Mouse (Mus musculus) cerebellum, adult (tissue): ENCODE data around the gene Ghsr.
"Not testable (repeated sequence)": the region's sequence is repeated elsewhere in the genome, so short reads cannot be mapped to it uniquely, and the experiment has no call there.

ENCODE experiments used
- ATAC-seq: cut with Nextera tagmentation; 2 replicates; pipeline ENCODE4 v1.9.2; 2017; ENCODE audit warnings: mild to moderate bottlenecking, moderate library complexity, mixed read lengths; ENCODE audit not compliant: insufficient number of reproducible peaks, low FRiP score, low TSS enrichment

Ghsr gene

GRCm38 (mm10) chr3:27371276-27371621 is at the start of gene Ghsr:
Ghsr (plus strand) TSS chr3:27371351.
- ATAC-seq, result no peak

- ATAC-seq, result no peak
Measured at GRCm38 (mm10) chr3:27322591-27322990, 48.6 kb upstream of the Ghsr start.

GRCm38 (mm10) chr3:27323551-27323950 is 47.6 kb upstream of the Ghsr start:
- ATAC-seq, result no peak

GRCm38 (mm10) chr3:27326633-27327191 is 44.4 kb upstream of the Ghsr start:
- no peak for ATAC-seq

DNA sequence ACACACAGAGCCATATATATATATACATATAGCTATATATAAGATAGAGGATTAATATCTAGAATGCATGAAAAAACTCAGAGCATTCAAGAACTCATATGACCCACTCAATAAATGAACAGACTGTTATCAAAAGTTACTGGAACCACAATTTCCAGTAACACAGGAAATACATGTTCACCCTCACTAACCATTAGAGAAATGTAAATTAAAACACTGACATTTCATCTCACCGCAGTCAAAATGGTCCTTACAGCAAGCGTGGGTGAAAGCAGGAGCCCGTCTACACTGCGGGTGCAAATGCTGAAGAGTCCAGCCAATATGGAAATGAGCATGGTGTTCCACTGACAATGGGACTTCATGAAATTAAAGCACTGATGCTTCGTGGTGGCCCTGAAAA is 40.4 kb upstream of the Ghsr start:
- no peak for ATAC-seq

- ATAC-seq, result no peak
Measured at GRCm38 (mm10) chr3:27338437-27338836, 32.7 kb upstream of the Ghsr start.

DNA sequence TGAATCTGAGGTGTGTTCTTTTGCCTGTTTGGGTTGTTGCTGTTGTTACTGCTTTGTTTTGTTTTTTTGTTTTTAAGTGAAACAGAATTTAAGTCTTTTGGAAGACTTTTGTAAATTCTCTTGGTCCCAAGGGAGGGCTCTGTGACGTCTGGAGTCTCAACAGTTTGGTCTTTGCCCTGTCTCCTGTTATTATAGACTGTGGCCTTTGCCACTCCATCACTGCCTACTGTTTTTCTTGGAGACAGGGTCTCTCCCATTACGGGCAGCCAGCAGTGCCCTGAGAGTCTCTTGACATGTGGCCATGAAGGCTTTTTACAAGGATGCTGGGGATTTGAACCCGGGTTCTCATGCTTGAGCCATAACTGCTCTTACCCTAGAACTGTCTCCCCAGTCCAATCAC is 32.3 kb upstream of the Ghsr start:
- no peak for ATAC-seq

DNA sequence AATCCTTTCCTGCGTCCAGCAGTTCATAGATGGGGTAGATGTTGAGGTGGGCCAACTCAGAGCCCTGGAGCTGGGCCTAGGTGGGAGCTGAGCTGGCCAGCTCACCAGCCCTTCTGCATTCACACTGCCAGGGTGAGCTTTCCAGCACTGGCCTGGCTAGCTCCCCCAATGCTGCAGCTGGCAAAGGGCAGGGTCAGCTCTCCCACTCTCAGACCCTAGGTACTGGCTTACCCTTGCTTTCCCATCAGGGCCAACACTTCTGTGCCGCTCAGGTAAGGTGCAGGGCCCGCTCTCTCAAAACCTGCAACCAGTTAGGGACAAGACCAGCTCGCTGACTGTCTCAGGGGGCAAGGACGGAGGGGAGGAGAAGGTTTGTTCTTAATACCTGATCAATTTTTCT is 30.4 kb upstream of the Ghsr start:
- ATAC-seq, result no peak

GRCm38 (mm10) chr3:27342462-27342861 is 28.7 kb upstream of the Ghsr start:
- no peak for ATAC-seq

- ATAC-seq, result no peak
Measured at GRCm38 (mm10) chr3:27345526-27345925, 25.6 kb upstream of the Ghsr start.

DNA sequence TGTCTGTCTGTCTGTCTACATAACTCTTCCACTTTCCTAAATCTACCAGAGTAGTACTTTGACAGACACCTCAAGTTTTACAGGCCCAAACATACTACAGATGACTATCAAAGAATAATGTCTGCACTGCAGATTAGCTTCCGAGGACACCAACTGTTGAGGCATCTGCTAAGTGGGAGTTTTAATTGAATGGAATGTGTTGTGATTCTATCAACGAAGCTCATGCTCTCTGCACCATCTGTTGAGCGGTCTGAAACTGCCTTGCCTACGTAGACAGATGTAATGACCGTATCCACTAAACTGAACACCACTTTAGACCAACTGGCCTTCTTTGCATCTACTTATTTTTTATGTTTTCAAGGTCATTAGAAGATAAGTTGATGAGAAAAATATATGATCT is 22.7 kb upstream of the Ghsr start:
- ATAC-seq, result no peak

DNA sequence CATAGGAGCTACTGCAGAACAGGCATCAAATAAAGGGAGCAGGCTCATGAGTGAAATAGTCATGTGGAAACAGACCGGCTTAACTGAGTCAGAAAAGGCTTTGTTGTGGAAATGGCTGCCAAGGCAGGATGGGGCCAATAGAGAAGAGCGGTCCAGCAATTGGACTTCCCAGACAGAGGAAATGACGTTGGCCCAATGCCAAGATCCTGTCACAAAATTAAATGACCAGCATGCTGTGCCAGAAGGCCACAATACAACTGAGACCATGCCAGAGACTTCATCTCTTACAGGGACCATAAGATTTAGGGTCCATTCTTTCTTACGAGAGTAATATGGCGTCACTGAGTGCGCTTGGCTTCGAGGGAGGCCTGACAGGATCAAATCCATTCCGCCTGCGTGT is 20.0 kb upstream of the Ghsr start:
- no peak for ATAC-seq

GRCm38 (mm10) chr3:27359100-27359720 is 11.9 kb upstream of the Ghsr start:
- no peak for ATAC-seq

GRCm38 (mm10) chr3:27370125-27370524 is 1.0 kb upstream of the Ghsr start:
- no peak for ATAC-seq

DNA sequence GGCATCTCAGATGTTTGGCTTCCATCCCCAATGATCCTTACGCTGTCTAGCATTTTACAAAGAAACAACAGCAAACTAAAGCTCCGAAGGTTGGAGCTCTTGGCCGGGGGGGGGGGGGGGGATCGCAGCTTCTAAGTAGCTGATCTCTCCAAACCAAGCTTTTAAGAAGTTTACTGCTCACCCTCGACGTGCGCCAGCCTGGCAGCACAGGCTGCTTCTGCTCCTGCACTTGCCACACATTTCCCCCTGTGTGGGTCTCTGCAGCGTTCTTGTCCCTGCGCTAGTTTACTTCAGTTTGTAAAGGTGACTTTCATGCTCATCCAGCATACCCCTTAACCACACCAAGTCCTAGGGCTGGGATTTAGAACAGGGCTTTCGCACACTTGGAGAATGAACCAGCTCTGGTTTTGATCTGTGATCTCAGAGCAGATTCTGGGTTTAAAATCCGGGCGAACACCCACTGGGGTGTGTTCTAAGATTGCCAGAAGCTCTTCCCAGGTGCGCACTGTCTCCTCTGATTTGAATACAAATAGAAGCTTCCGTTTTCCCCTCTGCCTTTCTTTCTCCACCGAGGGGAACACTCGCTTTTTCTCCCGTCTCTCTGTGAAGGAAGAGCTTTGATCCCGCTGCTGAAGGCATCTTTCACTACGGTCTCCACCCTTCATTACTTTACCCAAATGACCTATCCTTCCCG is 422 bp upstream of the Ghsr start:
- no peak for ATAC-seq

- ATAC-seq, result no peak
Measured at GRCm38 (mm10) chr3:27371725-27372650, 837 bp downstream of the Ghsr start.

GRCm38 (mm10) chr3:27374396-27374795 is 3.2 kb downstream of the Ghsr start:
- no peak for ATAC-seq

DNA sequence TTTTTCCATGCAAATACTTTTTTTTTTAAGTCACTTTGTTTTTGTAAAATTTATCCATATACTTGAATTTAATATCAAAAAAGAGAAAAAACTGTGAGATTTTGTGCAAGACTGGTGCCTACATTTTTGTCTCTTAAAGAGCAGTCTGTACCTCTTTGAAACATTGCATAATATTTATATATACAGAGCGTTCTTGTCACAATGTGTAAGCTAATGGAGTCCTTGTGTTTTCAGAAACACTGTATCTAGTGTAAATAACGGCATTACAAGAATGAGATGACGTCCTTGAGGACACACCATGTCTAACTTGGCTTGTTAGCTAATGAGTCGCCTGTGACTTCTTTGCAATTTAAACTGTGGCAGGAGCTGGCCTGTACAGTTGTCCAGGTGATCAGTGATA is 6.8 kb downstream of the Ghsr start:
- ATAC-seq, result no peak

- no peak for ATAC-seq
Measured at GRCm38 (mm10) chr3:27384836-27385235, 13.7 kb downstream of the Ghsr start.

GRCm38 (mm10) chr3:27389923-27390322 is 18.8 kb downstream of the Ghsr start:
- ATAC-seq, result no peak

DNA sequence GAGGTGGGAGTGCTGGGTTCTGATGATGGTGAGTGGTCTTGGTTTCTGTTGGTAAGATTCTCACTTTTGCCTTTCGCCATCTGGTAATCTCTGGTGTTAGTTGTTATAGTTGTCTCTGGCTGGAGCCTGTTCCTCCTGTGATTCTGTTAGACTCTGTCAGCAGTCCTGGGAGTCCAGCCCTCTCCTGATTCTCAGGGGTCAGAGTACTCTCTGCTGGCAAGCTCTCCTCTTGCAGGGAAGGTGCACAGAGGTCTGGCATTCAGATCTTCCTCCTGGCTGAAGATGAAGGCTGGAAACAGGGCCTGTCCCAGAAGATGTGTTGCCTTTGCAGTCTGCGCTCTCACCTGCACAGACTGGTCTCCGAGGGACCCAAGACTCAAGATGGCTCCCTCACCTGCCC is 29.8 kb downstream of the Ghsr start:
- not testable (repeated sequence) for ATAC-seq
